8 mouse cellular contexts compared by ENCODE assay signal in genomic region chr5:43234321-43235185, GRCm38 (mm10). TPM values are rescaled to one million over a fixed set of nuclear protein-coding genes. Genes with fewer than 3 reads are reported as not detected.
A peak's percentile ranks its signal among the peaks of the same experiment; 100 is the strongest.
DNase-seq lines count a peak whose midpoint lies in the region; ATAC-seq and TF ChIP-seq lines count a peak whose summit lies in the region.

No protein-coding gene starts in this region.

- DNase-seq in left cerebral cortex, adult 2 months (ENCODE audit: extremely low spot score in 1 of 2, low spot score in 2 of 2), result peak; percentile 52 to 59
- DNase-seq in left cerebral cortex, adult 11 months (ENCODE audit: low spot score), result no peak
- DNase-seq in gastrocnemius, postnatal 4 days (ENCODE audit: low spot score in 2 of 2), result peak; percentile 29 to 31
- DNase-seq in kidney, adult 2 months, result peak; percentile 46
- peak; percentile 43 for DNase-seq in liver
- DNase-seq in natural killer cell, adult 2 months (ENCODE audit: low spot score in 2 of 2), result peak; percentile 16 to 30

- no peak for TF ChIP-seq CTCF in left cerebral cortex, adult 2 months (IDR thresholded peaks at IDR 0.05)
- no peak for TF ChIP-seq CTCF in cortical plate, adult 2 months (IDR thresholded peaks at IDR 0.05; ENCODE audit: extremely low read depth, insufficient read depth, low read length)
- no peak for TF ChIP-seq CTCF in kidney, adult 2 months (conservative IDR thresholded peaks at IDR 0.05; ENCODE audit: insufficient read depth, insufficient read length, low read depth, low read length)

- peaks cover 7% of the 10 kb centered on the region for H3K4me1 ChIP-seq in cortical plate, adult 2 months (ENCODE audit: control insufficient read depth, insufficient read depth, low read length)
- H3K4me1 ChIP-seq in kidney, adult 2 months (ENCODE audit: control insufficient read depth, insufficient read depth, low read length), result peaks cover 6% of the 10 kb centered on the region; the same call in 1 of the 2 replicates
- H3K4me1 ChIP-seq in stomach, embryonic 14.5 days (ENCODE audit: control insufficient read depth, insufficient read depth, low read length), result 0 out of 2 replicates have a peak, but pooled peaks cover 2% of the 10 kb centered on the region

- peak overlapping the region; percentile 98 for H3K27ac ChIP-seq in left cerebral cortex, adult 2 months
- H3K27ac ChIP-seq in cortical plate, adult 2 months (ENCODE audit: insufficient read depth, low read length), result peak overlapping the region; percentile 100
- H3K27ac ChIP-seq in kidney, adult 2 months (ENCODE audit: insufficient read depth, low read depth, low read length), result peak overlapping the region; percentile 95
- peak overlapping the region; percentile 95 for H3K27ac ChIP-seq in stomach, embryonic 14.5 days (ENCODE audit: low read length)

- H3K9me3 ChIP-seq in stomach, embryonic 14.5 days (ENCODE audit: control insufficient read depth, low read depth, low read length), result no peaks in the 10 kb centered on the region

- intact Hi-C loops in left cerebral cortex, adult 2 months (cut with DNase I), result loop anchor here (10.0 kb wide), 4 partner anchors 430 to 1290 kb away; partner anchors contain the start of gene Cc2d2a

- peak; percentile 47; the same call in 1 of the 2 replicates for ATAC-seq in stomach, embryonic 14.5 days (ENCODE audit: insufficient number of reproducible peaks, insufficient read depth, low FRiP score, low read depth)

- peak overlapping the region; percentile 91 for H3K4me2 ChIP-seq in stomach, embryonic 14.5 days (replicated peaks; ENCODE audit: low read depth, low read length)

- H3K9ac ChIP-seq in stomach, embryonic 14.5 days (replicated peaks; ENCODE audit: low read depth, low read length), result peak overlapping the region; percentile 90

- no peaks in the 10 kb centered on the region; the same call in 1 of the 2 replicates for H3K36me3 ChIP-seq in kidney, adult 2 months (ENCODE audit: control insufficient read depth, insufficient read depth, low read length)
- H3K36me3 ChIP-seq in stomach, embryonic 14.5 days (ENCODE audit: control insufficient read depth, insufficient read depth, low read length), result no peaks in the 10 kb centered on the region

- no peaks in the 10 kb centered on the region for H3K27me3 ChIP-seq in kidney, adult 2 months (replicated peaks; ENCODE audit: control insufficient read depth, insufficient read depth, low read length)
- H3K27me3 ChIP-seq in stomach, embryonic 14.5 days (ENCODE audit: control insufficient read depth, insufficient read depth, low read length), result no peaks in the 10 kb centered on the region

- no peak for TF ChIP-seq POLR2A in cortical plate, adult 2 months (IDR thresholded peaks at IDR 0.05; ENCODE audit: extremely low read depth, insufficient read depth, low read length)
- TF ChIP-seq POLR2A in kidney, adult 2 months (IDR thresholded peaks at IDR 0.05; ENCODE audit: low read depth, low read length), result no peak

- WGBS in kidney, adult 2 months, result under 1% methylated on average over 108 of the region's 113 CpGs
- under 1% methylated on average over 72 of the region's 113 CpGs for WGBS in stomach, embryonic 14.5 days

- H3K4me3 ChIP-seq in left cerebral cortex, adult 2 months, result peak overlapping the region; percentile 95
- peak overlapping the region; percentile 96 for H3K4me3 ChIP-seq in cortical plate, adult 2 months (ENCODE audit: insufficient read depth, low read length)
- H3K4me3 ChIP-seq in kidney, adult 2 months (ENCODE audit: insufficient read depth, low read depth, low read length), result peak overlapping the region; percentile 88
- H3K4me3 ChIP-seq in stomach, embryonic 14.5 days (ENCODE audit: low read depth, low read length), result peak overlapping the region; percentile 84

RNA-seq across cellular contexts. Expression of gene Cpeb2, which starts 1.6 kb away (rescaled TPM):
- 10 to 100 TPM; 59.2 to 66.1 TPM for total RNA-seq in left cerebral cortex, adult 2 months (2021)
- polyA plus RNA-seq in cortical plate, adult 2 months (2012; rRNA removed), result 33.7 TPM in 2 replicates
- total RNA-seq in gastrocnemius, postnatal 4 days (2021), result 1 to 10 TPM; 8.9 to 9.9 TPM
- 5.8 and 5.9 TPM in 2 replicates for polyA plus RNA-seq in kidney, adult 2 months (2012; rRNA removed)
- polyA plus RNA-seq in stomach, embryonic 14.5 days (2014; fragmentation: Nextera tagmentation; extraction: Ambion mirVana), result 3.2 and 3.4 TPM in 2 replicates
